Mouse (Mus musculus) left cerebral cortex, postnatal 10 days (tissue): ENCODE data around the gene Cryga. TPM values are rescaled to one million over a fixed set of nuclear protein-coding genes. Genes with fewer than 3 reads are reported as not detected.
"Not testable (repeated sequence)": the region's sequence is repeated elsewhere in the genome, so short reads cannot be mapped to it uniquely, and the experiment has no call there.

Experiments
- DNase-seq, 2 experiments: peaks; one replicate each; pipeline ENCODE4 v3.0.0; 2021 to 2022; ENCODE audit warnings: low spot score in 2 of 2, mixed read lengths in 1 of 2; ENCODE audit errors: extremely low spot score in 1 of 2
- intact Hi-C: fragments of 180-260 bp; cut with DNase I; formaldehyde crosslinking; loops from one replicate; pipeline ENCODE4 v1.15.1; 2025
- total RNA-seq, 2 experiments: library from RNA; stranded (reverse); gene quantifications; 2 replicates each; pipeline ENCODE4 v1.2.3; 2021

Cryga gene
- total RNA-seq, 2 experiments from 2014 or later: 0.67 to 2.5 TPM

GRCm38 (mm10) chr1:65107654-65108279 is 4.6 kb upstream of the Cryga start:
- no peak for DNase-seq
- intact Hi-C loops: no loop called here

GRCm38 (mm10) chr1:65096953-65097352 is 6.2 kb downstream of the Cryga start:
- intact Hi-C loops: no loop called here
- DNase-seq: no peak

GRCm38 (mm10) chr1:65091566-65091965 is 11.6 kb downstream of the Cryga start:
- intact Hi-C loops: no loop called here
- no peak for DNase-seq

- DNase-seq: no peak
- intact Hi-C loops: no loop called here
These were observed 12.8 kb downstream of the Cryga start for GRCm38 (mm10) chr1:65090370-65090769.

GRCm38 (mm10) chr1:65088567-65089356 is 14.4 kb downstream of the Cryga start:
- DNase-seq: no peak
- intact Hi-C loops: no loop called here

GRCm38 (mm10) chr1:65082188-65082587 is 21.0 kb downstream of the Cryga start, which contains the start of gene Crygb:
Crygb (minus strand) TSS chr1:65082288.
- intact Hi-C loops: no loop called here
- no peak for DNase-seq

GRCm38 (mm10) chr1:65075607-65076006 is 27.6 kb downstream of the Cryga start:
- DNase-seq: no peak
- intact Hi-C loops: no loop called here

- no peak for DNase-seq
- intact Hi-C loops: no loop called here
These were observed 29.6 kb downstream of the Cryga start, which contains the start of gene Crygc for GRCm38 (mm10) chr1:65073589-65073988. Crygc (minus strand) TSS chr1:65073689.

GRCm38 (mm10) chr1:65067842-65068241 is 35.3 kb downstream of the Cryga start:
- DNase-seq: no peak
- intact Hi-C loops: no loop called here

- DNase-seq: no peak
- intact Hi-C loops: no loop called here
These were observed 39.0 kb downstream of the Cryga start for GRCm38 (mm10) chr1:65064201-65064600.

GRCm38 (mm10) chr1:65063352-65063751 is 39.8 kb downstream of the Cryga start, which contains the start of gene Crygd:
Crygd (minus strand) TSS chr1:65063452.
- no peak for DNase-seq
- intact Hi-C loops: no loop called here

- DNase-seq: no peak
- intact Hi-C loops: no loop called here
These were observed 51.0 kb downstream of the Cryga start for GRCm38 (mm10) chr1:65052140-65052539.

GRCm38 (mm10) chr1:65051696-65052095 is 51.5 kb downstream of the Cryga start:
- DNase-seq: no peak
- intact Hi-C loops: no loop called here

GRCm38 (mm10) chr1:65050952-65051351 is 52.2 kb downstream of the Cryga start, which contains the start of gene Cryge:
Cryge (minus strand) TSS chr1:65051149.
- DNase-seq, intact Hi-C loops: not testable (repeated sequence)

Other genes starting within 250 kb of the Cryga start
- gene Plekhm3, start 146.5 kb downstream of the Cryga start, total RNA-seq: 10 to 100 TPM; 27.1 to 32.2 TPM
- not detected for gene Akr1cl, start 70.6 kb downstream of the Cryga start, total RNA-seq
- not detected for gene Cryge, start 52.2 kb downstream of the Cryga start, total RNA-seq
- not detected for gene Crygd, start 39.9 kb downstream of the Cryga start, total RNA-seq
- not detected for gene Crygc, start 29.7 kb downstream of the Cryga start, total RNA-seq
- gene Crygb, start 21.1 kb downstream of the Cryga start, total RNA-seq: not detected
- gene Gm28845, start 16.2 kb upstream of the Cryga start, total RNA-seq: 1 to 10 TPM; 1.4 to 1.7 TPM
- 10 to 100 TPM; 15.1 to 18.3 TPM for gene D630023F18Rik, start 19.8 kb upstream of the Cryga start, total RNA-seq
- 100 to 1,000 TPM; 119 to 143 TPM for gene Idh1, start 83.1 kb upstream of the Cryga start, total RNA-seq
- gene Pikfyve, start 83.3 kb upstream of the Cryga start, total RNA-seq: 10 to 100 TPM; 39.9 to 42.3 TPM
- gene Pth2r, start 178.7 kb upstream of the Cryga start, total RNA-seq: 1 to 10 TPM; 3.3 to 4.4 TPM